Mouse (Mus musculus) cerebellum, adult 2 months (tissue): ENCODE results near the gene Nbea. TPM values are rescaled to one million over a fixed set of nuclear protein-coding genes. Genes with fewer than 3 reads are reported as not detected.

Experiments
- DNase-seq, 2 experiments: peaks; one replicate each; pipeline ENCODE4 v3.0.0; 2021
- H3K27ac ChIP-seq: fragments of 200-500 bp; 2 replicates; pipeline ENCODE4 v1.5.1; 2012; ENCODE audit warnings: low read length, control low read depth, inconsistent platforms; ENCODE audit not compliant: insufficient read depth
- H3K27me3 ChIP-seq: fragments of 200-500 bp; 2 replicates; pipeline ENCODE4 v1.6.1; 2012; ENCODE audit warnings: inconsistent platforms, mild to moderate bottlenecking, low read length, moderate library complexity; ENCODE audit not compliant: control insufficient read depth, insufficient read depth
- H3K4me1 ChIP-seq: fragments of 200-500 bp; 2 replicates; pipeline ENCODE4 v1.6.1; 2011; ENCODE audit warnings: low read length; ENCODE audit not compliant: control insufficient read depth, insufficient read depth
- H3K4me3 ChIP-seq: fragments of 200-500 bp; replicated peaks from 2 replicates; pipeline ENCODE3; 2011; ENCODE audit warnings: mild to moderate bottlenecking, low read depth, low read length, control low read depth; ENCODE audit not compliant: insufficient read depth
- CTCF ChIP-seq: fragments of 200-500 bp; IDR thresholded peaks from 2 replicates; pipeline ENCODE4 v1.5.1; 2011; ENCODE audit warnings: low read depth, mild to moderate bottlenecking, control low read depth, low read length, moderate library complexity, borderline replicate concordance; ENCODE audit not compliant: insufficient read depth
- POLR2A ChIP-seq: fragments of 200-500 bp; IDR thresholded peaks from 2 replicates; pipeline ENCODE4 v1.6.1; 2011; ENCODE audit warnings: low read length, control low read depth, borderline replicate concordance; ENCODE audit not compliant: insufficient read depth
- WGBS: fragments of 180-500 bp; shearing (Covaris S2); methylation state at CpG from one replicate; pipeline ENCODE4 v1.1.7; 2018; 5-methylcytosine and 5-hydroxymethylcytosine counted together
- polyA plus RNA-seq: library from polyadenylated mRNA; depleted of rRNA; stranded (reverse); fragments of >200 nt; gene quantifications from 2 replicates; pipeline ENCODE4 v1.2.3, GENCODE M21; 2012

Gene Nbea
- polyA plus RNA-seq, 1 experiment, result 109 TPM

- Histone ChIP-seq H3K27ac (peak overlapping the region; percentile 65), H3K4me3 (peak overlapping the region; percentile 74), H3K4me1 (no peaks in the 10 kb centered on the region), H3K27me3 (no peaks in the 10 kb centered on the region)
- DNase-seq, result no peak
- 0% methylated on average over 4 of the region's 4 CpGs for WGBS
- no peak for TF ChIP-seq POLR2A
- TF ChIP-seq CTCF, result no peak
These were observed 1.5 kb downstream of the Nbea start for GRCm38 (mm10) chr3:56181991-56182370.

- Histone ChIP-seq H3K27ac (no peak overlapping the region), H3K4me1 (no peaks in the 10 kb centered on the region), H3K4me3 (peak overlapping the region; percentile 26), H3K27me3 (no peaks in the 10 kb centered on the region)
- TF ChIP-seq CTCF, result no peak
- TF ChIP-seq POLR2A, result no peak
- WGBS, result 9% methylated on average over 3 of the region's 3 CpGs
- peak in 1 of 2 experiments; percentile 22 for DNase-seq
These were observed 2.5 kb downstream of the Nbea start for GRCm38 (mm10) chr3:56181025-56181424.

GRCm38 (mm10) chr3:56157864-56158263, 25.6 kb downstream of the Nbea start:
- peaks cover 10% of the 10 kb centered on the region for H3K4me1 ChIP-seq
- TF ChIP-seq POLR2A (no peak), CTCF (no peak)
- H3K27me3 ChIP-seq, result no peaks in the 10 kb centered on the region
- DNase-seq, result no peak
- no peak overlapping the region for H3K27ac ChIP-seq
- 78% methylated on average over 2 of the region's 2 CpGs for WGBS
- no peak overlapping the region for H3K4me3 ChIP-seq

- DNase-seq, result no peak
- TF ChIP-seq CTCF (no peak), POLR2A (no peak)
- WGBS, result 41% methylated on average over 3 of the region's 3 CpGs
These were observed 56.8 kb downstream of the Nbea start for GRCm38 (mm10) chr3:56126674-56127073.

GRCm38 (mm10) chr3:56116647-56117046, 66.9 kb downstream of the Nbea start:
- Histone ChIP-seq H3K4me1 (no peaks in the 10 kb centered on the region), H3K27me3 (no peaks in the 10 kb centered on the region), H3K4me3 (no peak overlapping the region), H3K27ac (no peak overlapping the region)
- TF ChIP-seq CTCF (no peak), POLR2A (no peak)
- DNase-seq, result no peak

More at GRCm38 (mm10) chr3:56126674-56127073, 56.8 kb downstream of the Nbea start:
- Histone ChIP-seq H3K27ac (no peak overlapping the region), H3K4me1 (0 out of 2 replicates have a peak, but pooled peaks cover 3% of the 10 kb centered on the region), H3K27me3 (no peaks in the 10 kb centered on the region), H3K4me3 (no peak overlapping the region)

- TF ChIP-seq CTCF (no peak), POLR2A (no peak)
- H3K27me3 ChIP-seq, result no peaks in the 10 kb centered on the region
- no peak for DNase-seq
- 0 out of 2 replicates have a peak, but pooled peaks cover 2% of the 10 kb centered on the region for H3K4me1 ChIP-seq
- no peak overlapping the region for H3K27ac ChIP-seq
- 56% methylated on average over 2 of the region's 2 CpGs for WGBS
- no peak overlapping the region for H3K4me3 ChIP-seq
These were observed 75.4 kb downstream of the Nbea start for GRCm38 (mm10) chr3:56108101-56108500.

- TF ChIP-seq CTCF, result no peak
- TF ChIP-seq POLR2A, result no peak
- Histone ChIP-seq H3K4me3 (no peak overlapping the region), H3K27me3 (no peaks in the 10 kb centered on the region), H3K4me1 (no peaks in the 10 kb centered on the region; the same call in 1 of the 2 replicates), H3K27ac (no peak overlapping the region)
- WGBS, result 46% methylated on average over 5 of the region's 5 CpGs
- DNase-seq, result no peak
These were observed 86.4 kb downstream of the Nbea start for GRCm38 (mm10) chr3:56097105-56097504.

GRCm38 (mm10) chr3:56079015-56079612, 104.4 kb downstream of the Nbea start:
- peak in 1 of 2 experiments; percentile 43 for DNase-seq

GRCm38 (mm10) chr3:56067849-56068248, 115.7 kb downstream of the Nbea start:
- Histone ChIP-seq H3K4me3 (no peak overlapping the region), H3K27ac (no peak overlapping the region), H3K27me3 (no peaks in the 10 kb centered on the region), H3K4me1 (peaks cover 4% of the 10 kb centered on the region; the same call in 1 of the 2 replicates)
- WGBS, result 20% methylated on average over 6 of the region's 6 CpGs
- no peak for TF ChIP-seq CTCF
- no peak for TF ChIP-seq POLR2A
- DNase-seq, result peak; percentile 68 to 70

More at GRCm38 (mm10) chr3:56079015-56079612, 104.4 kb downstream of the Nbea start:
- 97% methylated on average over 1 of the region's 1 CpGs for WGBS
- no peak for TF ChIP-seq POLR2A
- peak; percentile 31; the same call in 1 of the 2 replicates for TF ChIP-seq CTCF
- H3K4me1 ChIP-seq, result no peaks in the 10 kb centered on the region
- no peak overlapping the region for H3K4me3 ChIP-seq
- H3K27ac ChIP-seq, result no peak overlapping the region
- H3K27me3 ChIP-seq, result no peaks in the 10 kb centered on the region
